Mouse (Mus musculus): ENCODE results near the gene Ambra1.

Gene Ambra1

GRCm38 (mm10) chr2:91729971-91730821 lies at the start of gene Ambra1:
TSS of gene Ambra1 (plus strand) at chr2:91730134.
- peak; percentile 85 for DNase-seq

- peak; percentile 31 for DNase-seq
Observed at GRCm38 (mm10) chr2:91682850-91683249, 47.1 kb upstream of the Ambra1 start.

GRCm38 (mm10) chr2:91683919-91684318 lies 46.0 kb upstream of the Ambra1 start:
- no peak for DNase-seq

- no peak for DNase-seq
Observed at GRCm38 (mm10) chr2:91689452-91689851, 40.5 kb upstream of the Ambra1 start.

- no peak for DNase-seq
Observed at GRCm38 (mm10) chr2:91695436-91696224, 34.3 kb upstream of the Ambra1 start.

GRCm38 (mm10) chr2:91696225-91696590 lies 33.7 kb upstream of the Ambra1 start:
- no peak for DNase-seq

GRCm38 (mm10) chr2:91699225-91699624 lies 30.7 kb upstream of the Ambra1 start:
- no peak for DNase-seq

GRCm38 (mm10) chr2:91701366-91701765 lies 28.6 kb upstream of the Ambra1 start:
- no peak for DNase-seq

GRCm38 (mm10) chr2:91705736-91706135 lies 24.2 kb upstream of the Ambra1 start:
- no peak for DNase-seq

- DNase-seq = no peak
Observed at GRCm38 (mm10) chr2:91706456-91706855, 23.5 kb upstream of the Ambra1 start.

GRCm38 (mm10) chr2:91708361-91708760 lies 21.6 kb upstream of the Ambra1 start:
- no peak for DNase-seq

GRCm38 (mm10) chr2:91710272-91711234 lies 19.4 kb upstream of the Ambra1 start, which contains the start of the genes Atg13 and Harbi1:
TSS of gene Atg13 (minus strand) at chr2:91710576.
TSS of gene Harbi1 (plus strand) at chr2:91710852.
- peak; percentile 94 for DNase-seq

- DNase-seq = no peak
Observed at GRCm38 (mm10) chr2:91711256-91711925, 18.5 kb upstream of the Ambra1 start.

GRCm38 (mm10) chr2:91714921-91715320 lies 15.0 kb upstream of the Ambra1 start:
- no peak for DNase-seq

- DNase-seq = no peak
Observed at GRCm38 (mm10) chr2:91718276-91718675, 11.7 kb upstream of the Ambra1 start.

- no peak for DNase-seq
Observed at GRCm38 (mm10) chr2:91723382-91723781, 6.6 kb upstream of the Ambra1 start.

- DNase-seq = no peak
Observed at GRCm38 (mm10) chr2:91723951-91724350, 6.0 kb upstream of the Ambra1 start.

GRCm38 (mm10) chr2:91724716-91725115 lies 5.2 kb upstream of the Ambra1 start:
- no peak for DNase-seq

GRCm38 (mm10) chr2:91725476-91725875 lies 4.5 kb upstream of the Ambra1 start:
- peak; percentile 19 for DNase-seq

GRCm38 (mm10) chr2:91727011-91727410 lies 2.9 kb upstream of the Ambra1 start:
- no peak for DNase-seq

- no peak for DNase-seq
Observed at GRCm38 (mm10) chr2:91729571-91729970, 363 bp upstream of the Ambra1 start.

GRCm38 (mm10) chr2:91735221-91735620 lies 5.3 kb downstream of the Ambra1 start:
- no peak for DNase-seq

All from liver (tissue).